Mouse (Mus musculus): Measurements from ENCODE around the gene Serpina3f. TPM values are rescaled to one million over a fixed set of nuclear protein-coding genes. Genes with fewer than 3 reads are reported as not detected.

The Serpina3f gene
- polyA plus RNA-seq, 1 experiment from 2014 or later, result 0.12 TPM

DNA sequence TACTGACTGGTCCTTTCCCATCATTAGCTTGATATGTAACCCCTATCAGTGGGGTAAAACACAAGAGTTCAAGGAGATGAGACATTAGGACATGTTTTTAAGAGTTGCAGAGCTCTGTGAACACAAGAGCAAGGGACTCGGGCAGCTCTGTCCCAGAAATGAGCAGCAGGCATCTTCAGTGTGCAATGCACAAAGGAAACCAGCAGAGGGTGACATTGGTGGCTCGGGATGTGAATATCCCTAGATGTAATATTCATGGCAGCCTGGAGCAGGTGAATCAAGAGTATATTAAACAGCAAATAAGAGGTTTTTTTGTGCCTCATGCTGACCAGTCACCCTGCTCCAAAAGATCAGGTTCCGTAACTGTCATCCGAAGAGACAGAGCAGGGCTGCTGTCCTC, 5.2 kb upstream of the Serpina3f start:
- Histone ChIP-seq H3K27ac (ENCODE audit: low read depth) (no peak overlapping the region), H3K36me3 (ENCODE audit: control insufficient read depth, insufficient read depth, low read length) (no peaks in the 10 kb centered on the region), H3K27me3 (replicated peaks; ENCODE audit: control insufficient read depth, insufficient read depth, low read length) (no peaks in the 10 kb centered on the region), H3K9ac (ENCODE audit: low read length) (no peak overlapping the region), H3K9me3 (ENCODE audit: control insufficient read depth, low read length) (no peaks in the 10 kb centered on the region), H3K4me1 (replicated peaks; ENCODE audit: control insufficient read depth, insufficient read depth, low read length) (no peaks in the 10 kb centered on the region), H3K4me2 (ENCODE audit: low read length) (no peak overlapping the region), H3K4me3 (ENCODE audit: low read depth, low read length) (no peak overlapping the region)
- WGBS, result 81% methylated on average over 4 of the region's 4 CpGs
- ATAC-seq (replicated peaks; ENCODE audit: low FRiP score, low TSS enrichment, low read depth), result no peak
- DNase-seq (ENCODE audit: low spot score), result no peak

DNA sequence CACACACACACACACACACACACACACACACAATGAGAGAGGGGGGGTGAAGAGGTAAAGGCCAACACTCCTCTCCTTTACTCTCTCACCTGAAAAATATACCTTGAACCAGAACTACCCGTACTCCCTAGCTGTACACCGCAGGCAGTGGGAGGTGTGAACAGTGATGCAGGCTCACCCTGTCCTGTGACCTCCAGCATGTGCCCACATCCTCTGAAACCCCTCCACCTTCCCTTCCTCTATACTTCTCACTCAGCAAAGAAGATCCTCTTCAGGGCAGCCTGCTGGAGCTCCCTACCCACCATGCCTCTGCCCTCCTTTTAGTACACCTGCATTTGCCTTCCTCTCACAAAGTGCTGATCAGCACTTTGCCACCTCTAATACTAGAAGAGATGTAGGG, 4.5 kb upstream of the Serpina3f start:
- Histone ChIP-seq H3K4me1 (replicated peaks; ENCODE audit: control insufficient read depth, insufficient read depth, low read length) (no peaks in the 10 kb centered on the region), H3K9ac (ENCODE audit: low read length) (no peak overlapping the region), H3K36me3 (ENCODE audit: control insufficient read depth, insufficient read depth, low read length) (no peaks in the 10 kb centered on the region), H3K4me2 (ENCODE audit: low read length) (no peak overlapping the region), H3K27ac (ENCODE audit: low read depth) (no peak overlapping the region), H3K9me3 (ENCODE audit: control insufficient read depth, low read length) (no peaks in the 10 kb centered on the region), H3K4me3 (ENCODE audit: low read depth, low read length) (no peak overlapping the region), H3K27me3 (replicated peaks; ENCODE audit: control insufficient read depth, insufficient read depth, low read length) (no peaks in the 10 kb centered on the region)
- no peak for ATAC-seq (replicated peaks; ENCODE audit: low FRiP score, low TSS enrichment, low read depth)
- no peak for DNase-seq (ENCODE audit: low spot score)
- WGBS, result 94% methylated on average over 2 of the region's 2 CpGs

DNA sequence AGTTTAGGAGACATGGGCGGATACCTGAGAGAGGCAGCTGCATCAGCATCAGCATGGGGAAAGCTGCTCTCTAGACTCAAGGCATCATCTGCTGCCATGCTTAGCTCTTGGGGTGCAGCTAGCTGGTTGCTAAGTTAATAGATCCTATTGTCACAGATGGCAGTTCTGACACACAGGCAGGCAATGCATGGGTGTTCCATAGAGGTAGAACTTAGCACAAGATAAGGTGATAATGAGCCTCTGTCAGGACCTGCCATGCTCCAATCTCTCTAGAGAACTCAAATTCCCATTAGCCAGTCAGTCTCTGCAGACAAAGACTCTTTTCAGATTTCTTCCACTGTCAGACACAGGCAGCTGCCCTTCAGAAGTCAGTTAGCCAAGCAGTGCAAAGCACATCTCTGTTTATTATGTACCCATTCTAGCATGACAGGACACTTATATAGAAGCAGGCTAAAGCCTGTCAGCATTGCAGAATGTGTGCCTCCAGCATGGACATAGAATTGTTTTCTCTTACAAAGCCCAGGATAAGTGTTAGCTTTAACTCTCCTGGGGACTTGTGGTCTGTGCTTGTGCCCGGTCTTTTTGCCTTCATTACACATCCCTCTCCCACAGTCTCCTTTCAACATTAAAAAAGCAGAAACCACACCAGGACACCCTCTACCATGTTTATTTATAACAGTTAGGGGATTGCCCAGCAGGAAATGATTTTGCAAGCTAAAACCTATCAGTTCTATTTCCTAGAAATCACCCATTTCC, 477 bp upstream of the Serpina3f start:
- Histone ChIP-seq H3K9me3 (ENCODE audit: control insufficient read depth, low read length) (no peaks in the 10 kb centered on the region), H3K36me3 (ENCODE audit: control insufficient read depth, insufficient read depth, low read length) (no peaks in the 10 kb centered on the region), H3K27ac (ENCODE audit: low read depth) (no peak overlapping the region), H3K9ac (ENCODE audit: low read length) (no peak overlapping the region), H3K4me3 (ENCODE audit: low read depth, low read length) (no peak overlapping the region), H3K4me2 (ENCODE audit: low read length) (no peak overlapping the region), H3K4me1 (replicated peaks; ENCODE audit: control insufficient read depth, insufficient read depth, low read length) (no peaks in the 10 kb centered on the region), H3K27me3 (replicated peaks; ENCODE audit: control insufficient read depth, insufficient read depth, low read length) (no peaks in the 10 kb centered on the region)
- no peak for ATAC-seq (replicated peaks; ENCODE audit: low FRiP score, low TSS enrichment, low read depth)
- no peak for DNase-seq (ENCODE audit: low spot score)
- WGBS, result 61% methylated on average over 2 of the region's 2 CpGs

DNA sequence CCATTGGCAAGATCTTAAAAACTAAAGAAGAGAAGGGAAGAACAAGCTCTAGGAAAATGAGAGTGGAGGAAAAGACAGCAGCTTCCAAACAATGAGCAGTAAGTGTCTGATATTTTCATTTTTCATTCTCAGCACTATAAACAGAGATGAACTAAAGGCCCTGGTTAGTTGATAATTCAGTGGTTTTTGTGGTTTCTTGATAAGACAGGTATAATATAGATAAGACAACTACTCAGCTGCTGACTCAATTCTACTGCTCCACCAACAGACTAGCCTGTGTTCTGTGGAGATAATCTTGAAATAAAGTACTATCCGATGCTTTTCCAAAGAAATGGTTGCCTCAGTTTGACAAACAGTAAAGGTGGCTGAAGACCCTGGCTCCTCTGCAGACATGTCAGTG, 905 bp downstream of the Serpina3f start:
- no peaks in the 10 kb centered on the region for H3K36me3 ChIP-seq (ENCODE audit: control insufficient read depth, insufficient read depth, low read length)
- no peaks in the 10 kb centered on the region for H3K27me3 ChIP-seq (replicated peaks; ENCODE audit: control insufficient read depth, insufficient read depth, low read length)
- ATAC-seq (replicated peaks; ENCODE audit: low FRiP score, low TSS enrichment, low read depth), result no peak
- no peak for DNase-seq (ENCODE audit: low spot score)
- no peak overlapping the region for H3K4me3 ChIP-seq (ENCODE audit: low read depth, low read length)
- no peak overlapping the region for H3K4me2 ChIP-seq (ENCODE audit: low read length)
- H3K9ac ChIP-seq (ENCODE audit: low read length), result no peak overlapping the region
- H3K9me3 ChIP-seq (ENCODE audit: control insufficient read depth, low read length), result no peaks in the 10 kb centered on the region
- WGBS, result 82% methylated on average over 1 of the region's 1 CpGs
- no peaks in the 10 kb centered on the region for H3K4me1 ChIP-seq (replicated peaks; ENCODE audit: control insufficient read depth, insufficient read depth, low read length)
- no peak overlapping the region for H3K27ac ChIP-seq (ENCODE audit: low read depth)

DNA sequence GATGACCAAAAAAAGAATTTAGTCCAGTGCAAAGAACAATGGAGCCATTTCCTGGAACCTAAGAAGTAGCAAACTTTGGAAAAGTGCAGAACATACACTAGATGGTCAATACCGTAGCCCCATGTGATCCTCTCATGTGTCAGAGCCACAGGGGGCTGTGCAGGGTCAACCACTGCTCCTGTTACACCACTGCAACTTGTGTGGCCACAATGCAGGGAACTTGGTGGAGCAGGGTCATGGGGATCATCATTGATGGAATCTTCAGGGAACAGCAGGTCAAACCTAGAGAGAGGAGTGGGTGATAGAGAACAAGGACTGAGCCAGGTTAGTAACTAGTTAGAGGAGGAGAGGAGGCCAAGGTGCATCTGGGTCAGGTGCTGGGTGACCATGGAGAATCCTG, 7.3 kb downstream of the Serpina3f start:
- H3K27me3 ChIP-seq (replicated peaks; ENCODE audit: control insufficient read depth, insufficient read depth, low read length), result no peaks in the 10 kb centered on the region
- 79% methylated on average over 1 of the region's 1 CpGs for WGBS
- ATAC-seq (replicated peaks; ENCODE audit: low FRiP score, low TSS enrichment, low read depth), result no peak
- no peaks in the 10 kb centered on the region for H3K4me1 ChIP-seq (replicated peaks; ENCODE audit: control insufficient read depth, insufficient read depth, low read length)
- no peak overlapping the region for H3K4me2 ChIP-seq (ENCODE audit: low read length)
- H3K27ac ChIP-seq (ENCODE audit: low read depth), result no peak overlapping the region
- H3K9ac ChIP-seq (ENCODE audit: low read length), result no peak overlapping the region
- no peaks in the 10 kb centered on the region for H3K36me3 ChIP-seq (ENCODE audit: control insufficient read depth, insufficient read depth, low read length)
- no peak for DNase-seq (ENCODE audit: low spot score)
- H3K9me3 ChIP-seq (ENCODE audit: control insufficient read depth, low read length), result no peaks in the 10 kb centered on the region
- H3K4me3 ChIP-seq (ENCODE audit: low read depth, low read length), result no peak overlapping the region

DNA sequence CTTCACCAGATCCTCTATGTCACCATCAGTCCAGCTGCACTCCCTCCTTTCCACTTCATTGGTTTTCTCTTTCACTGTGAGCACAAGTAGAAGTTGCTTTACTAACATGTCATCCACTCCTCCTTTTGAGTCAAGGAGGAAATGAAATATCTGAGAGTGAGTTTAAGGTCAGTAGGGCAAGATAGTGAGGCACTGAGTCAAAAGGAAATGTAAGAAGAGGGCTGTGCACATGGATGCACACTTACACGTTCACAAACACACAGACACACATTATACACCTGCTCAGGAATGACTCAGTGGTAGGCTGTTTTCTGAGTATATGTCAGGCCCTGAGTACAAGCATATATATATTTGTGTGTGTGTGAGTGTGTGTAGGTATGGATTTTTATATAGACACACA, 9.3 kb downstream of the Serpina3f start:
- no peak overlapping the region for H3K4me2 ChIP-seq (ENCODE audit: low read length)
- WGBS, result 51% methylated on average over 1 of the region's 1 CpGs
- H3K4me1 ChIP-seq (replicated peaks; ENCODE audit: control insufficient read depth, insufficient read depth, low read length), result no peaks in the 10 kb centered on the region
- no peaks in the 10 kb centered on the region for H3K27me3 ChIP-seq (replicated peaks; ENCODE audit: control insufficient read depth, insufficient read depth, low read length)
- no peak overlapping the region for H3K4me3 ChIP-seq (ENCODE audit: low read depth, low read length)
- ATAC-seq (replicated peaks; ENCODE audit: low FRiP score, low TSS enrichment, low read depth) (no peak), DNase-seq (ENCODE audit: low spot score) (no peak)
- no peaks in the 10 kb centered on the region for H3K36me3 ChIP-seq (ENCODE audit: control insufficient read depth, insufficient read depth, low read length)
- H3K9ac ChIP-seq (ENCODE audit: low read length), result no peak overlapping the region
- H3K27ac ChIP-seq (ENCODE audit: low read depth), result no peak overlapping the region
- H3K9me3 ChIP-seq (ENCODE audit: control insufficient read depth, low read length), result no peaks in the 10 kb centered on the region

DNA sequence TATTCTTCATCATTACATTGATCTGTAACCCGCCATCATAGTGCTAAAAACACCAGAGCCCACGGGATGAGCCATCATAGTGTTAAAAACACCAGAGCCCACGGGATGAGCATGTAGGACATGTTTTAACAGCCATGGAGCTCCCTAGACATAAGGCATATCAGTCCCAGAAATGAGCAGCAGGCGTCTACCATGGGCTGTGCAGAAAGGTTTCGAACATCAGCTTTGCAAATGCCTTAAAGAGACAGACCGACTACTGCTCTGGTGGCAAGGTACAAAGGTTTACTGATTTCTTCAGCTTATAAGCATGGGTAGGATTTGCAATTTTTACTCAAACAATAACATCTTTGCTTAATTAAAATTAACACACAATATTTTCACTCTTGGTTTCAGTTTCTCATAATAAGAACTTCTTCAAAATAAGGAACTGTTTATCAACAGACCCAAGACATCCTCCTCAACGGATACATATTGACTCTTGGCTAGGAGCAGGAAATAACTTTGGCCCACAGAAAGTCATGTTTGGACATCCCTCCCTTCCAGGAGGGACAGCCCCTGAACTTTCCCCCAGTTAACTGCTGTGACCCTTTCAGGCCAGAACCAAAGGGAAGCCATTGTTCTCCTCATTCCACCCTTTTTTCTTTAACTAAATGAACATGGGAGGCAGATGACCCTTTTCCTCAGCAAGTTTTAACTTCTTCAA, 10.4 kb downstream of the Serpina3f start:
- Histone ChIP-seq H3K4me1 (replicated peaks; ENCODE audit: control insufficient read depth, insufficient read depth, low read length) (no peaks in the 10 kb centered on the region), H3K27me3 (replicated peaks; ENCODE audit: control insufficient read depth, insufficient read depth, low read length) (no peaks in the 10 kb centered on the region), H3K4me3 (ENCODE audit: low read depth, low read length) (no peak overlapping the region), H3K4me2 (ENCODE audit: low read length) (no peak overlapping the region), H3K9ac (ENCODE audit: low read length) (no peak overlapping the region), H3K36me3 (ENCODE audit: control insufficient read depth, insufficient read depth, low read length) (no peaks in the 10 kb centered on the region), H3K9me3 (ENCODE audit: control insufficient read depth, low read length) (no peaks in the 10 kb centered on the region), H3K27ac (ENCODE audit: low read depth) (no peak overlapping the region)
- WGBS, result 66% methylated on average over 7 of the region's 7 CpGs
- ATAC-seq (replicated peaks; ENCODE audit: low FRiP score, low TSS enrichment, low read depth) (no peak), DNase-seq (ENCODE audit: low spot score) (no peak)

DNA sequence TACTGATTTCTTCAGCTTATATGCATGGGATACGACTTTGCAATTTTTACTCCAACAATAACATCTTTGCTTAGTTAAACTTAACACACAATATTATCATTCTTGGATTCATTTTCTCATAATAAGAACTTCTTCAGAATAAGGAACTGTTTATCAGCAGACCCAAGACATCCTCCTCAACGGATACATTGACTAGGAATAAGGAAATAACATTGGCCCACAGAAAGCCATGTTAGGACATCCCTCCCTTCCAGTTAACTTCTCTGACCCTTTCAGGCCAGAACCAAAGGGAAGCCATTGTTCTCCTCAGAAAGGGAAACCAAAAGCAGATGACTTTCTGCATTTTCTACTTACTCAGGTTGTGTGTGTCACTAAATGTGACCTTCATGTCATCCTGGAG, 16.4 kb downstream of the Serpina3f start:
- no peak overlapping the region for H3K4me3 ChIP-seq (ENCODE audit: low read depth, low read length)
- no peak overlapping the region for H3K4me2 ChIP-seq (ENCODE audit: low read length)
- no peak overlapping the region for H3K27ac ChIP-seq (ENCODE audit: low read depth)
- ATAC-seq (replicated peaks; ENCODE audit: low FRiP score, low TSS enrichment, low read depth) (no peak), DNase-seq (ENCODE audit: low spot score) (no peak)
- H3K36me3 ChIP-seq (ENCODE audit: control insufficient read depth, insufficient read depth, low read length), result no peaks in the 10 kb centered on the region
- H3K9ac ChIP-seq (ENCODE audit: low read length), result no peak overlapping the region
- no peaks in the 10 kb centered on the region for H3K9me3 ChIP-seq (ENCODE audit: control insufficient read depth, low read length)
- no peaks in the 10 kb centered on the region for H3K4me1 ChIP-seq (replicated peaks; ENCODE audit: control insufficient read depth, insufficient read depth, low read length)
- 73% methylated on average over 2 of the region's 2 CpGs for WGBS
- H3K27me3 ChIP-seq (replicated peaks; ENCODE audit: control insufficient read depth, insufficient read depth, low read length), result no peaks in the 10 kb centered on the region

DNA sequence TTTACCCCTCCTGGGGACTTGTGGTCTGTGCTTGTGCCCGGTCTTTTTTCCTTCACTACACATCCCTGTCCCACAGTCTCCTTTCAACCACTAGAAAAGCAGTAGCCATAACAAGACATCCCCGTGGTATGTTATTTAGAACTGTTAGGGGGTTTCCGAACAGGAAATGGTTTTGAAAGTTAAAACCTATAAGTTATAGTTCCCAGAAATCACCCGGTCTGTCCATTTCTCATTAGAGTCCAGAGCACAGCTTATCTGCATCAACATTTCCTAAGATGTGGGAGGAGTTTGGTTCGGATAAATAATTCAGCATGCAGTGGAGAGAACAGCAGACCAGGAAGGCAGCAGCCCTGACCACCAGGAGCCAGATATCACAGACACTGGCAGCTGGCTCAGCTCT, 21.6 kb downstream of the Serpina3f start, which contains the start of gene Serpina3g:
Gene Serpina3g, plus strand, starts transcription at position 331 of the 400 bp plus-strand sequence.
- Histone ChIP-seq H3K27ac (ENCODE audit: low read depth) (no peak within 1 kb of the TSS), H3K9me3 (ENCODE audit: control insufficient read depth, low read length) (no peaks in the 10 kb centered on the region), H3K4me1 (replicated peaks; ENCODE audit: control insufficient read depth, insufficient read depth, low read length) (no peaks in the 10 kb centered on the region), H3K4me3 (ENCODE audit: low read depth, low read length) (no peak within 1 kb of the TSS), H3K9ac (ENCODE audit: low read length) (no peak within 1 kb of the TSS), H3K27me3 (replicated peaks; ENCODE audit: control insufficient read depth, insufficient read depth, low read length) (no peaks in the 10 kb centered on the region), H3K36me3 (ENCODE audit: control insufficient read depth, insufficient read depth, low read length) (no peaks in the 10 kb centered on the region), H3K4me2 (ENCODE audit: low read length) (no peak within 1 kb of the TSS)
- no peak for ATAC-seq (replicated peaks; ENCODE audit: low FRiP score, low TSS enrichment, low read depth)
- 48% methylated on average over 5 of the region's 5 CpGs for WGBS
- DNase-seq (ENCODE audit: low spot score), result no peak

Measured in intestine, embryonic 14.5 days (tissue).